Mouse (Mus musculus) kidney, postnatal 0 days (tissue): ENCODE data around the gene Fkbp14. TPM values are rescaled to one million over a fixed set of nuclear protein-coding genes. Genes with fewer than 3 reads are reported as not detected.

Experiments used
- ATAC-seq: fragments of 200-750 bp; cut with Nextera tagmentation; replicated peaks from 2 replicates; pipeline ENCODE4 v1.8.0; 2017; ENCODE audit warnings: low read depth, moderate number of reproducible peaks, moderate TSS enrichment, moderate library complexity; ENCODE audit not compliant: low FRiP score
- DNase-seq: peaks from one replicate; pipeline ENCODE4 v3.0.0-alpha.2; 2016; ENCODE audit warnings: low spot score
- H3K27ac ChIP-seq: fragments of 300-500 bp; sonication (generic); 2 replicates; pipeline ENCODE4 v1.5.1; 2014; ENCODE audit warnings: mild to moderate bottlenecking
- H3K27me3 ChIP-seq: fragments of 300-500 bp; sonication (generic); 2 replicates; pipeline ENCODE4 v1.6.1; 2014; ENCODE audit warnings: low read length, mixed read lengths; ENCODE audit not compliant: insufficient read depth
- H3K36me3 ChIP-seq: fragments of 300-500 bp; sonication (generic); 2 replicates; pipeline ENCODE4 v1.6.1; 2014; ENCODE audit warnings: low read length, mixed read lengths; ENCODE audit not compliant: insufficient read depth
- H3K4me1 ChIP-seq: fragments of 300-500 bp; sonication (generic); replicated peaks from 2 replicates; pipeline ENCODE4 v1.6.1; 2014; ENCODE audit warnings: antibody characterized with exemption, low read length, mixed read lengths; ENCODE audit not compliant: insufficient read depth
- H3K4me2 ChIP-seq: fragments of 300-500 bp; sonication (generic); 2 replicates; pipeline ENCODE4 v1.6.1; 2014; ENCODE audit warnings: mild to moderate bottlenecking, low read length, moderate library complexity, mixed read lengths
- H3K4me3 ChIP-seq: fragments of 300-500 bp; sonication (generic); replicated peaks from 2 replicates; pipeline ENCODE4 v1.5.1; 2014; ENCODE audit warnings: low read depth, low read length
- H3K9ac ChIP-seq: fragments of 300-500 bp; sonication (generic); 2 replicates; pipeline ENCODE4 v1.6.1; 2014; ENCODE audit warnings: low read depth, low read length
- H3K9me3 ChIP-seq: fragments of 300-500 bp; sonication (generic); replicated peaks from 2 replicates; pipeline ENCODE4 v1.6.1; 2016; ENCODE audit warnings: low read length, inconsistent platforms, mixed read lengths
- CTCF ChIP-seq: IDR thresholded peaks from 2 replicates; pipeline ENCODE4 v1.5.1; 2016; ENCODE audit warnings: antibody characterized with exemption, low read depth, mild to moderate bottlenecking, moderate library complexity
- WGBS: fragments of 180-500 bp; shearing (Covaris S2); extraction: QIAGEN DNeasy Blood & Tissue Kit; methylation state at CpG from one replicate; pipeline ENCODE4 v1.1.7; 2014; 5-methylcytosine and 5-hydroxymethylcytosine counted together
- polyA plus RNA-seq: library from polyadenylated mRNA; unstranded; fragments of >200 nt; fragmentation: Nextera tagmentation; extraction: Ambion mirVana; gene quantifications from 2 replicates; pipeline ENCODE4 v1.2.1, GENCODE M21; 2015

Fkbp14 gene
- polyA plus RNA-seq, 1 experiment from 2014 or later: 19.8 TPM

- no peaks in the 10 kb centered on the region for H3K27me3 ChIP-seq
- TF ChIP-seq CTCF: no peak
- H3K4me1 ChIP-seq: no peaks in the 10 kb centered on the region
- peak; percentile 38 for DNase-seq
- H3K27ac ChIP-seq: no peak overlapping the region
- H3K9me3 ChIP-seq: no peaks in the 10 kb centered on the region
- whole genome bisulfite sequencing: 59% methylated on average over 8 of the region's 8 CpGs
- H3K4me3 ChIP-seq: no peak overlapping the region
- no peak overlapping the region for H3K4me2 ChIP-seq
- H3K9ac ChIP-seq: no peak overlapping the region
- H3K36me3 ChIP-seq: no peaks in the 10 kb centered on the region
- no peak for ATAC-seq
Measured at GRCm38 (mm10) chr6:54554341-54555110, 42.6 kb downstream of the Fkbp14 start.

- H3K9me3 ChIP-seq: no peaks in the 10 kb centered on the region
- no peaks in the 10 kb centered on the region for H3K36me3 ChIP-seq
- TF ChIP-seq CTCF: no peak
- DNase-seq (no peak), ATAC-seq (no peak)
- H3K9ac ChIP-seq: no peak overlapping the region
- no peaks in the 10 kb centered on the region for H3K27me3 ChIP-seq
- H3K4me2 ChIP-seq: no peak overlapping the region
- 83% methylated on average over 2 of the region's 2 CpGs for WGBS
- no peaks in the 10 kb centered on the region for H3K4me1 ChIP-seq
- no peak overlapping the region for H3K4me3 ChIP-seq
- no peak overlapping the region for H3K27ac ChIP-seq
Measured at GRCm38 (mm10) chr6:54553632-54554031, 43.5 kb downstream of the Fkbp14 start.

DNA sequence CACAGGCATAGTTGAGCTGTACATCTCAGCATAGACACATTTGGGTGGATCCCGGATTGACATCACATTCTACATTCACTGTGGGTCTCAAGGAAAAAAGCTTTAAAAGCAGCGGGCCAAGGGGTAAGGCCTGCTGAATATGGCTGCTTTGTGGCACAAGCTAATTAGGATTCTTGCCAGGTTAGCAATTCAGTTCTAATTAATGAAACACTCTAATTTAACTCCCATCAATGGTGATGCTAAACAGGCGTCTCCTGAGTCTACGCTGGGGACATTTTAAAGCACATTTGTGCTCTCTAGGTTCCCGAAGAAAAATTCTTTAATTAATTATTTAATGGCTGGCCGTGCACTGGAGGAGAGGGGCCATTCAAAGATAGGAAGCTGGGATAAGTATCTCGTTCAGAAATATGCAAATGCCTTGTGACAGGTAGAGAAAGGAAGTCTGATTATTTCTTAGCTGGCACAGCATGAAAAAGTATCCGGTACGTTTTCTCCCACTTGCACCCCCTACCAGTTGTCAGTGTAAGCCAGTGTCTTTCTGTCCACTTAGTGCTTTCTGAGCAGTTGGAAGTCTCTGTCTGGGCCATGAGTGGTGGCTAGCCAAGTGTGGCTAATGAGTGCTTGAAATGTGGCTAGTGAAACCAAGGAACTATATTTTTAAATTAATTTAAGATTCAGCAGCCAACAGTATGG is 44.2 kb downstream of the Fkbp14 start:
- no peak for DNase-seq
- no peak for TF ChIP-seq CTCF
- 69% methylated on average over 9 of the region's 9 CpGs for WGBS

DNA sequence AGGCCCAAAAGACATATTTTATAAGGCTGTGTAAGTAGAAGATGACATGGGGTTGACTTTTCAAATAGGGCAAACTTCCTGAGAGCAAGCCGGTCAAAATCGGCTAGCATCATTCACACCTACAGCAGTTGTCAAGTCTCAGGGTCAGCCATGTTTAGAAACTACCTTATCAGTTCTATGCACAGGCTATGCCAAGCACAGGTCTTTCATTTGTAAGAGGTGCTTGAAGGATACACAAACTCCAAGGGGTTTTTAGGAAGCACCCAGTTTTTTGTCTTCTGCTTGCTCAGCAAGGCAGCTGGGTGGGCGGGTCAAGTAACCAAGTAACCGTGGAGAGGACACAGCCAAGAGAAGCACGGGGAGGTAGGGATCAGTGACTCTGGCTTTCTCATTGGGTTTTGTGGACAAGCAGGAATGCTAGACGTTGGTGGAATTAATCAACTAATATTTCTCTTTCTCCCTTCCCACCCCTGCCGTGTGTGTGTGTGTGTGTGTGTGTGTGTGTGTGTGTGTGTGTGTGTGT is 46.2 kb downstream of the Fkbp14 start:
- no peak overlapping the region for H3K27ac ChIP-seq
- WGBS: 37% methylated on average over 6 of the region's 7 CpGs
- no peak overlapping the region for H3K9ac ChIP-seq
- no peaks in the 10 kb centered on the region for H3K27me3 ChIP-seq
- ATAC-seq: no peak
- no peak overlapping the region for H3K4me2 ChIP-seq
- H3K4me1 ChIP-seq: no peaks in the 10 kb centered on the region
- DNase-seq: peak; percentile 60
- no peak for TF ChIP-seq CTCF
- H3K4me3 ChIP-seq: no peak overlapping the region
- H3K9me3 ChIP-seq: no peaks in the 10 kb centered on the region
- H3K36me3 ChIP-seq: no peaks in the 10 kb centered on the region

More for the DNA sequence above, 44.2 kb downstream of the Fkbp14 start:
- Histone ChIP-seq H3K4me1 (no peaks in the 10 kb centered on the region), H3K9me3 (no peaks in the 10 kb centered on the region), H3K27me3 (no peaks in the 10 kb centered on the region), H3K9ac (no peak overlapping the region), H3K36me3 (no peaks in the 10 kb centered on the region), H3K4me2 (no peak overlapping the region), H3K4me3 (no peak overlapping the region), H3K27ac (no peak overlapping the region)
- no peak for ATAC-seq

DNA sequence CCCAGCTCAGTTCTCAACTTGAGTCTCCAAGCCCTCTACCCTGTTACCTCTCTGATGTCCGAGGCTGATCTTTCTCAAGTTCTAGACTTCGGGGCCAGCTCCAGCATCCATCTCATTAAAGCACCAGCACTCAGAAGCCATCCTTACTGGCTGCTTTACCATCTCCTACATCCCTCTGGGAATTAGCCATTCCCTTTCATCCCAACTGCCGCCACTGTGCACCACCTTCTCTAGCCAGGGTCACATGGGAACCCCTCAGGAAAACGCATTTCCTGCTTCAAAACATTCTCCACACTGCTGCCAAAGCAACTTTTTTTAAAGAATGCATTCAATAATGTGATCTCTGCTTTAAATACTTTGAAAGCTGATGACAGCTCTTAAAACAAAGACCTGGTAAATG is 47.8 kb downstream of the Fkbp14 start:
- Histone ChIP-seq H3K27me3 (no peaks in the 10 kb centered on the region), H3K9ac (no peak overlapping the region), H3K9me3 (no peaks in the 10 kb centered on the region), H3K36me3 (no peaks in the 10 kb centered on the region), H3K4me3 (no peak overlapping the region), H3K4me2 (no peak overlapping the region), H3K27ac (no peak overlapping the region), H3K4me1 (no peaks in the 10 kb centered on the region)
- DNase-seq (no peak), ATAC-seq (no peak)
- no peak for TF ChIP-seq CTCF
- WGBS: 63% methylated on average over 4 of the region's 4 CpGs

GRCm38 (mm10) chr6:54548314-54549019 is 48.6 kb downstream of the Fkbp14 start:
- H3K9ac ChIP-seq: no peak overlapping the region
- H3K27me3 ChIP-seq: no peaks in the 10 kb centered on the region
- no peak for ATAC-seq
- no peaks in the 10 kb centered on the region for H3K9me3 ChIP-seq
- no peaks in the 10 kb centered on the region for H3K36me3 ChIP-seq
- H3K4me2 ChIP-seq: no peak overlapping the region
- no peaks in the 10 kb centered on the region for H3K4me1 ChIP-seq
- DNase-seq: peak; percentile 25
- H3K4me3 ChIP-seq: no peak overlapping the region
- WGBS: 56% methylated on average over 13 of the region's 13 CpGs
- TF ChIP-seq CTCF: no peak
- no peak overlapping the region for H3K27ac ChIP-seq
